Mouse (Mus musculus): ENCODE data around the gene Hcst. TPM values are rescaled to one million over a fixed set of nuclear protein-coding genes. Genes with fewer than 3 reads are reported as not detected.
A peak's percentile ranks its signal among the peaks of the same experiment; 100 is the strongest.

Gene Hcst
- polyA plus RNA-seq, 2 experiments: 1.9 to 3.0 TPM

DNA sequence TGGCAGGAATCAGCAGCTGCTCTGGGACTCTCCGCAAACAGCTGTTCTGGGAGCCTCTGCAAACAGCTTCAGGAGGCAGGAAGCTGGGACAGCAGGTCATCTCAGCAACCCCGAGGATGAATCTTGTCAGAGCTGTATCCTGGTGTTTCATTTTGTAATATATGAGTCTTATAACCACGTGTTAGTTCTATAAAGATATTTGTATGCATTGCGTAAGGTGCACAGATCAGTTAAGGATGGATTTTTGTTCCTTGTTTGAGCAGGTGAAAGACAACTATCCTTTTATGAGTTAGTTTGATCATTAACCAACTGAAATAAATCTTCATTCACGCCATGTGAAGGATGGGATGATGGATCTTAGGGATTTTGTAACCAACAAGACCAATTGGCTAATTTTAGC lies 39.6 kb downstream of the Hcst start:
- Histone ChIP-seq H3K36me3 (ENCODE audit: control insufficient read depth, insufficient read depth, low read length) (no peaks in the 10 kb centered on the region), H3K27ac (replicated peaks; ENCODE audit: low read depth, low read length) (no peak overlapping the region), H3K4me2 (replicated peaks; ENCODE audit: low read depth, low read length, severe bottlenecking) (no peak overlapping the region), H3K4me3 (replicated peaks; ENCODE audit: low read length) (no peak overlapping the region), H3K9me3 (ENCODE audit: control insufficient read depth, low read length) (no peaks in the 10 kb centered on the region), H3K27me3 (ENCODE audit: control insufficient read depth, insufficient read depth, low read length) (no peaks in the 10 kb centered on the region), H3K9ac (ENCODE audit: low read depth, low read length, severe bottlenecking) (no peak overlapping the region), H3K4me1 (ENCODE audit: control insufficient read depth, insufficient read depth, low read length) (no peaks in the 10 kb centered on the region)
- no peak for DNase-seq (ENCODE audit: low spot score)
- no peak for TF ChIP-seq POLR2A (IDR thresholded peaks at IDR 0.05; ENCODE audit: borderline replicate concordance, extremely low read depth, insufficient read depth, insufficient read length)
- 58% methylated on average over 5 of the region's 5 CpGs for WGBS
- no peak for ATAC-seq (ENCODE audit: low FRiP score, low read depth)

DNA sequence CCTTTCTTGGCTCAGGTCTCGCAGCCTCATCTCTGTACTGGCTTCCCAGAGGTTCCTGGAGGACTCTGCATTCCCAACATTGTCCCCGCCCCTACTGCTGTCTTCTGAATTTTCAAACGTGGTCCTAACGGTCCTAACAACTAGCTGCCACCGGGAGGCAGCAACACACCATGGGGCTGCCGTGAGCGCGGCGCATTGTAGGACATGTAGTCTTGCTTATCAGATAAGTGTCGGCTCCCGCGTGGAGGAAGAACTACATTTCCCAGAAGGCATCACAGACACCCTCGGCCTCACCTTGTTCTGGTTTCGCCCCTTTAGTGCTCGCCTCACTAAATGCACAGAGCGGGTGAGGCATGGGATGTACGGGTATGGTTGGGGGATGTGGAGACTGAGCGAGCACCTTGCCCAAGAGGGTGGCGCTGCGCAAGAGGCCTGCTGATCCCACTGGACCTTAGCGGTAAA lies 46.1 kb downstream of the Hcst start:
- Histone ChIP-seq H3K4me1 (ENCODE audit: control insufficient read depth, insufficient read depth, low read length) (no peaks in the 10 kb centered on the region), H3K27ac (replicated peaks; ENCODE audit: low read depth, low read length) (0 out of 2 replicates have a peak overlapping the region, but pooled peaks have one; percentile 48), H3K9ac (ENCODE audit: low read depth, low read length, severe bottlenecking) (peak overlapping the region; percentile 57), H3K9me3 (ENCODE audit: control insufficient read depth, low read length) (no peaks in the 10 kb centered on the region), H3K4me2 (replicated peaks; ENCODE audit: low read depth, low read length, severe bottlenecking) (peak overlapping the region; percentile 60), H3K27me3 (ENCODE audit: control insufficient read depth, insufficient read depth, low read length) (no peaks in the 10 kb centered on the region), H3K36me3 (ENCODE audit: control insufficient read depth, insufficient read depth, low read length) (no peaks in the 10 kb centered on the region), H3K4me3 (replicated peaks; ENCODE audit: low read length) (peak overlapping the region; percentile 42)
- DNase-seq (ENCODE audit: low spot score) (peak; percentile 97), ATAC-seq (ENCODE audit: low FRiP score, low read depth) (peak; percentile 98)
- 0 out of 2 replicates have a peak, but pooled peaks have one; percentile 59 for TF ChIP-seq POLR2A (IDR thresholded peaks at IDR 0.05; ENCODE audit: borderline replicate concordance, extremely low read depth, insufficient read depth, insufficient read length)
- WGBS: under 1% methylated on average over 21 of the region's 21 CpGs

Other genes with a start within 250 kb of the Hcst start
Only the 30 nearest of the 34 such genes appear.
- gene Polr2i, start 187.9 kb downstream of the Hcst start, polyA plus RNA-seq (2012; rRNA removed): 227 and 250 TPM in 2 replicates
- 180 and 186 TPM in 2 replicates for gene Polr2i, start 187.9 kb downstream of the Hcst start, polyA plus RNA-seq (2014; fragmentation: Nextera tagmentation; extraction: Ambion mirVana)
- 78.9 and 90.3 TPM in 2 replicates for gene Tbcb, start 187.6 kb downstream of the Hcst start, polyA plus RNA-seq (2012; rRNA removed)
- 168 and 185 TPM in 2 replicates for gene Tbcb, start 187.6 kb downstream of the Hcst start, polyA plus RNA-seq (2014; fragmentation: Nextera tagmentation; extraction: Ambion mirVana)
- gene Ovol3, start 184.1 kb downstream of the Hcst start, polyA plus RNA-seq (2012; rRNA removed): 0.24 and 0.42 TPM in 2 replicates
- gene Ovol3, start 184.1 kb downstream of the Hcst start, polyA plus RNA-seq (2014; fragmentation: Nextera tagmentation; extraction: Ambion mirVana): 0.29 and 0.72 TPM in 2 replicates
- 0.10 and 0.23 TPM in 2 replicates for gene Thap8, start 139.8 kb downstream of the Hcst start, polyA plus RNA-seq (2012; rRNA removed)
- 0.15 TPM in 1 of 2 replicates, not detected in the other for gene Thap8, start 139.8 kb downstream of the Hcst start, polyA plus RNA-seq (2014; fragmentation: Nextera tagmentation; extraction: Ambion mirVana)
- gene Wdr62, start 139.4 kb downstream of the Hcst start, polyA plus RNA-seq (2012; rRNA removed): 22.9 and 26.4 TPM in 2 replicates
- gene Wdr62, start 139.4 kb downstream of the Hcst start, polyA plus RNA-seq (2014; fragmentation: Nextera tagmentation; extraction: Ambion mirVana): 7.8 and 8.8 TPM in 2 replicates
- 106 and 122 TPM in 2 replicates for gene Clip3, start 128.1 kb downstream of the Hcst start, polyA plus RNA-seq (2012; rRNA removed)
- gene Clip3, start 128.1 kb downstream of the Hcst start, polyA plus RNA-seq (2014; fragmentation: Nextera tagmentation; extraction: Ambion mirVana): 55.1 and 56.7 TPM in 2 replicates
- gene Alkbh6, start 111.1 kb downstream of the Hcst start, polyA plus RNA-seq (2012; rRNA removed): 124 and 169 TPM in 2 replicates
- 79.7 and 86.6 TPM in 2 replicates for gene Alkbh6, start 111.1 kb downstream of the Hcst start, polyA plus RNA-seq (2014; fragmentation: Nextera tagmentation; extraction: Ambion mirVana)
- 141 and 209 TPM in 2 replicates for gene Syne4, start 105.0 kb downstream of the Hcst start, polyA plus RNA-seq (2012; rRNA removed)
- gene Syne4, start 105.0 kb downstream of the Hcst start, polyA plus RNA-seq (2014; fragmentation: Nextera tagmentation; extraction: Ambion mirVana): 40.3 and 56.2 TPM in 2 replicates
- gene E130208F15Rik, start 98.1 kb downstream of the Hcst start, polyA plus RNA-seq (2012; rRNA removed): 0.98 and 1.1 TPM in 2 replicates
- gene E130208F15Rik, start 98.1 kb downstream of the Hcst start, polyA plus RNA-seq (2014; fragmentation: Nextera tagmentation; extraction: Ambion mirVana): not detected in 2 replicates
- gene Sdhaf1, start 96.0 kb downstream of the Hcst start, polyA plus RNA-seq (2012; rRNA removed): 18.6 and 19.2 TPM in 2 replicates
- gene Sdhaf1, start 96.0 kb downstream of the Hcst start, polyA plus RNA-seq (2014; fragmentation: Nextera tagmentation; extraction: Ambion mirVana): 19.7 and 20.7 TPM in 2 replicates
- 11.5 and 17.7 TPM in 2 replicates for gene Lrfn3, start 57.1 kb downstream of the Hcst start, polyA plus RNA-seq (2012; rRNA removed)
- 6.3 and 6.9 TPM in 2 replicates for gene Lrfn3, start 57.1 kb downstream of the Hcst start, polyA plus RNA-seq (2014; fragmentation: Nextera tagmentation; extraction: Ambion mirVana)
- 54.2 and 79.2 TPM in 2 replicates for gene Tyrobp, start 6.1 kb downstream of the Hcst start, polyA plus RNA-seq (2012; rRNA removed)
- 69.8 and 84.7 TPM in 2 replicates for gene Tyrobp, start 6.1 kb downstream of the Hcst start, polyA plus RNA-seq (2014; fragmentation: Nextera tagmentation; extraction: Ambion mirVana)
- 3.0 and 3.5 TPM in 2 replicates for gene Nfkbid, start 1.9 kb upstream of the Hcst start, polyA plus RNA-seq (2012; rRNA removed)
- 1.7 and 2.2 TPM in 2 replicates for gene Nfkbid, start 1.9 kb upstream of the Hcst start, polyA plus RNA-seq (2014; fragmentation: Nextera tagmentation; extraction: Ambion mirVana)
- gene Aplp1, start 25.7 kb upstream of the Hcst start, polyA plus RNA-seq (2012; rRNA removed): 41.9 and 55.5 TPM in 2 replicates
- gene Aplp1, start 25.7 kb upstream of the Hcst start, polyA plus RNA-seq (2014; fragmentation: Nextera tagmentation; extraction: Ambion mirVana): 31.4 and 37.4 TPM in 2 replicates
- 0.06 and 0.13 TPM in 2 replicates for gene Kirrel2, start 37.8 kb upstream of the Hcst start, polyA plus RNA-seq (2012; rRNA removed)
- gene Kirrel2, start 37.8 kb upstream of the Hcst start, polyA plus RNA-seq (2014; fragmentation: Nextera tagmentation; extraction: Ambion mirVana): 0.07 TPM in 1 of 2 replicates, not detected in the other
- 0.03 and 0.06 TPM in 2 replicates for gene Nphs1, start 38.5 kb upstream of the Hcst start, polyA plus RNA-seq (2012; rRNA removed)
- gene Nphs1, start 38.5 kb upstream of the Hcst start, polyA plus RNA-seq (2014; fragmentation: Nextera tagmentation; extraction: Ambion mirVana): 0.14 and 0.23 TPM in 2 replicates
- gene Prodh2, start 73.8 kb upstream of the Hcst start, polyA plus RNA-seq (2012; rRNA removed): 0.04 and 0.11 TPM in 2 replicates
- gene Prodh2, start 73.8 kb upstream of the Hcst start, polyA plus RNA-seq (2014; fragmentation: Nextera tagmentation; extraction: Ambion mirVana): not detected in 2 replicates
- gene Arhgap33, start 115.2 kb upstream of the Hcst start, polyA plus RNA-seq (2012; rRNA removed): 66.1 and 91.7 TPM in 2 replicates
- 9.7 and 14.2 TPM in 2 replicates for gene Arhgap33, start 115.2 kb upstream of the Hcst start, polyA plus RNA-seq (2014; fragmentation: Nextera tagmentation; extraction: Ambion mirVana)
- 15.4 and 18.6 TPM in 2 replicates for gene Hspb6, start 132.3 kb upstream of the Hcst start, polyA plus RNA-seq (2012; rRNA removed)
- 15.7 and 16.8 TPM in 2 replicates for gene Hspb6, start 132.3 kb upstream of the Hcst start, polyA plus RNA-seq (2014; fragmentation: Nextera tagmentation; extraction: Ambion mirVana)
- 31.8 and 47.3 TPM in 2 replicates for gene Proser3, start 132.4 kb upstream of the Hcst start, polyA plus RNA-seq (2012; rRNA removed)
- gene Proser3, start 132.4 kb upstream of the Hcst start, polyA plus RNA-seq (2014; fragmentation: Nextera tagmentation; extraction: Ambion mirVana): 9.4 and 10.8 TPM in 2 replicates
- 35.8 and 38.7 TPM in 2 replicates for gene Lin37, start 140.0 kb upstream of the Hcst start, polyA plus RNA-seq (2012; rRNA removed)
- gene Lin37, start 140.0 kb upstream of the Hcst start, polyA plus RNA-seq (2014; fragmentation: Nextera tagmentation; extraction: Ambion mirVana): 38.5 and 45.8 TPM in 2 replicates
- 71.8 and 75.8 TPM in 2 replicates for gene U2af1l4, start 143.4 kb upstream of the Hcst start, polyA plus RNA-seq (2012; rRNA removed)
- 95.6 and 99.2 TPM in 2 replicates for gene U2af1l4, start 143.4 kb upstream of the Hcst start, polyA plus RNA-seq (2014; fragmentation: Nextera tagmentation; extraction: Ambion mirVana)
- 7.3 and 8.9 TPM in 2 replicates for gene Gm49396, start 143.5 kb upstream of the Hcst start, polyA plus RNA-seq (2012; rRNA removed)
- 5.0 and 7.4 TPM in 2 replicates for gene Gm49396, start 143.5 kb upstream of the Hcst start, polyA plus RNA-seq (2014; fragmentation: Nextera tagmentation; extraction: Ambion mirVana)
- gene Psenen, start 143.8 kb upstream of the Hcst start, polyA plus RNA-seq (2012; rRNA removed): 141 and 161 TPM in 2 replicates
- gene Psenen, start 143.8 kb upstream of the Hcst start, polyA plus RNA-seq (2014; fragmentation: Nextera tagmentation; extraction: Ambion mirVana): 136 and 137 TPM in 2 replicates
- 5.2 and 6.0 TPM in 2 replicates for gene Igflr1, start 145.6 kb upstream of the Hcst start, polyA plus RNA-seq (2012; rRNA removed)
- 1.7 and 4.9 TPM in 2 replicates for gene Igflr1, start 145.6 kb upstream of the Hcst start, polyA plus RNA-seq (2014; fragmentation: Nextera tagmentation; extraction: Ambion mirVana)
- gene Kmt2b, start 168.9 kb upstream of the Hcst start, polyA plus RNA-seq (2012; rRNA removed): 62.0 and 73.8 TPM in 2 replicates
- gene Kmt2b, start 168.9 kb upstream of the Hcst start, polyA plus RNA-seq (2014; fragmentation: Nextera tagmentation; extraction: Ambion mirVana): 13.1 and 15.4 TPM in 2 replicates
- 0.51 and 0.55 TPM in 2 replicates for gene Zbtb32, start 179.1 kb upstream of the Hcst start, polyA plus RNA-seq (2012; rRNA removed)
- 0.62 and 0.67 TPM in 2 replicates for gene Zbtb32, start 179.1 kb upstream of the Hcst start, polyA plus RNA-seq (2014; fragmentation: Nextera tagmentation; extraction: Ambion mirVana)
- gene Upk1a, start 193.0 kb upstream of the Hcst start, polyA plus RNA-seq (2012; rRNA removed): 4.7 and 5.7 TPM in 2 replicates
- 1.2 and 1.7 TPM in 2 replicates for gene Upk1a, start 193.0 kb upstream of the Hcst start, polyA plus RNA-seq (2014; fragmentation: Nextera tagmentation; extraction: Ambion mirVana)
- 607 and 677 TPM in 2 replicates for gene Cox6b1, start 206.3 kb upstream of the Hcst start, polyA plus RNA-seq (2012; rRNA removed)
- gene Cox6b1, start 206.3 kb upstream of the Hcst start, polyA plus RNA-seq (2014; fragmentation: Nextera tagmentation; extraction: Ambion mirVana): 799 and 875 TPM in 2 replicates
- gene Etv2, start 216.0 kb upstream of the Hcst start, polyA plus RNA-seq (2012; rRNA removed): 0.17 TPM in 1 of 2 replicates, not detected in the other
- gene Etv2, start 216.0 kb upstream of the Hcst start, polyA plus RNA-seq (2014; fragmentation: Nextera tagmentation; extraction: Ambion mirVana): 0.19 TPM in 1 of 2 replicates, not detected in the other

Measured in limb, embryonic 14.5 days (tissue).